Mouse (Mus musculus): ENCODE data around the gene Atg101. TPM values are rescaled to one million over a fixed set of nuclear protein-coding genes. Genes with fewer than 3 reads are reported as not detected.

Atg101 gene
- polyA plus RNA-seq, 1 experiment from 2014 or later: 79.8 TPM

DNA sequence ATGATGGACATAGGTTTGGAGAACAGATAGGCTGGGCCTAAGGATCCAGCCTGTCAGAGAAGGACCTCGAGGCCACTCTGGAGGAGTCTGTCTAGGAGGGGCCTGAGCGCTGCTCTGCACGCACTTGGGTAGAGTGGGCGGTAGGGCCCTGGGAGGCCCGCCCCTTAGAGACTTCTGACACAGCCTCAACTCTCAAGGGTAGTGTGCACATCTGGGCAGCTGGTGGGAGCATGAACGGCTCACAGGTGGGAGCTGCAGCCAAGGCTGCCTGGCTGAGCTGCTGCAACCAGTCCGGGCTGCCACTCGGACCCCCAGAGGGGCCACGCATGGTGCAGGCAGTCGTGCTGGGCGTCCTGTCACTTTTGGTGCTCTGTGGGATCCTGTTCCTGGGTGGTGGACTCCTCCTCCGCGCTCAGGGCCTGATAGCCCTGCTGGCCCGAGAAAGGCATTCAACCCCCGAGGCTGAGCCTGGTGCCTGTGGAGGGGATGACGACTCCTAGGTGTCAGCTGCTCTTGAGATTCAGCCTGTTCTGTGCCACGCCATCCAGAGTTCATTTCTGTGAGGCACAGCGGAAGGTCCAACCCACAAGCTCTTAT lies 9.1 kb downstream of the Atg101 start, which contains the start of gene 6030408B16Rik:
TSS of gene 6030408B16Rik (plus strand) at position 188 of the 597 bp plus-strand sequence.
- Histone ChIP-seq H3K9me3 (replicated peaks; ENCODE audit: control insufficient read depth, low read length, poor library complexity, severe bottlenecking) (no peaks in the 10 kb centered on the region), H3K36me3 (ENCODE audit: control insufficient read depth, insufficient read depth, low read length) (peaks cover 24% of the 10 kb centered on the region), H3K27me3 (ENCODE audit: control insufficient read depth, insufficient read depth, low read depth, low read length) (no peaks in the 10 kb centered on the region), H3K27ac (ENCODE audit: low read length) (no peak within 1 kb of the TSS), H3K4me1 (ENCODE audit: control insufficient read depth, insufficient read depth, low read length) (no peaks in the 10 kb centered on the region), H3K4me3 (ENCODE audit: low read depth, low read length) (no peak within 1 kb of the TSS), H3K9ac (ENCODE audit: low read depth, low read length) (no peak within 1 kb of the TSS), H3K4me2 (ENCODE audit: low read length) (no peak within 1 kb of the TSS)
- 69% methylated on average over 18 of the region's 18 CpGs for WGBS
- ATAC-seq: no peak

DNA sequence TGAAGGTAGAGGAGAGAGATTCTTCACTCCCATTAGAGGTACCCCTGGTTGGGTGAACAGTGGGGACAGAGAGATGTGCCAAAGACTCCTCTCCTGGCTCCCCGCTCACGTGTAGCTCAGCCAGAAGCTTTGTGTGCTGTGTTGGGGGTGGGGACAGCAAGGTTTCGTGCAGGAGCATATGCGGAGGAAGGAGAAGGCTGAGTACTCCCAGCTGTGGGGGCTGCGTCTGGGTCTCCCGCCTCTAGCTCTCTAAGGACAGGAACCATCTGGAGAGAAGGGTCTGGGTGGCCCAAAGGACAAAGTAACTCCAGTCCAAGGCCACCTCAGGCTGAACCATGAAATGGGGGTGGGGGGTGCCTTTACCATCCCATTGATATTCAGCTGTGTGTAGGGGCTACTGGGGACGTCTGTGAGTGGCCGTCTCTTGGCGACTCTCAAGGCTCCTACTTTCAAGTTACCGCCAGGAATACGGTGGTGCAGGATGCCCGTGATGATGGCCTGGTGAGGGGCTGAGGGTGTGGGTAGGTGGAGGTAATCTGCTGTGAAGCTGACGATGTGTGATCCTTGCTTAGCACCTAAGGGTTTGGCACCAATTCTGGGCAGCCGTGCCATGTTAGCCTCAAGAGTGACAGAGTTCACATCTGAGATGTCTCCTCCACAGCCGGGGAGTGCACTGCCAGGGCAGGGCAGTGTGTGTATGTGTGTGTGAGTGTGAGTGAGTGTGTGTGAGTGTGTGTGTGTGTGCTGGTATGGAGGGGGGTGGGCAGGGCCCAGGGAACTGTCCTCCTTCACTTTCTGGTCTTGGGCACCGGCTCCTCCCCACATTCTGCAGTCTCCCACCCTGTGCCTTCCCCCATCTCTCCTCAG lies 10.2 kb downstream of the Atg101 start:
- 69% methylated on average over 16 of the region's 16 CpGs for WGBS
- no peak for ATAC-seq
- peaks cover 22% of the 10 kb centered on the region for H3K36me3 ChIP-seq (ENCODE audit: control insufficient read depth, insufficient read depth, low read length)

DNA sequence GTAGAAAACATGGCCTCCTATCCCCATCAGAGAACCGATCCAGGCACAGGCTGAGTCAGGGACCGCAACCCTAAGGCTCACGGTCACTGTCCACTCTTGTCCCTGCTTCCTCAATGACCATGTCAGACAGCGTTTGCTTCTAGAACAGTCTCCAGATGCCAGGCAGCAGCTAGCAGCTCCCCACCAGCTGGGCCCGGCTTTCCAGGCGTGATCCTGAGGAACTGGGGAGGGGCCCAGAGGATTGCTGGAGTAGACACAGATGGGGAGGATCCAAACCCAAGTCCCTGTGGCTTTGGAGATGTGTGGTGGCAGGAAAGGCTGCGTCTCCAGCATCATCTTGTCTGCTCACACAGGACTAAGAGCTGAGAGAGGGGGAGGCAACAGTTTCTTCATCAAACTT lies 11.0 kb downstream of the Atg101 start:
- H3K4me2 ChIP-seq (ENCODE audit: low read length): no peak overlapping the region
- no peaks in the 10 kb centered on the region for H3K27me3 ChIP-seq (ENCODE audit: control insufficient read depth, insufficient read depth, low read depth, low read length)
- no peaks in the 10 kb centered on the region for H3K4me1 ChIP-seq (ENCODE audit: control insufficient read depth, insufficient read depth, low read length)
- no peak overlapping the region for H3K27ac ChIP-seq (ENCODE audit: low read length)
- no peak overlapping the region for H3K9ac ChIP-seq (ENCODE audit: low read depth, low read length)
- H3K36me3 ChIP-seq (ENCODE audit: control insufficient read depth, insufficient read depth, low read length): peaks cover 14% of the 10 kb centered on the region
- H3K9me3 ChIP-seq (replicated peaks; ENCODE audit: control insufficient read depth, low read length, poor library complexity, severe bottlenecking): no peaks in the 10 kb centered on the region
- H3K4me3 ChIP-seq (ENCODE audit: low read depth, low read length): no peak overlapping the region
- no peak for ATAC-seq
- WGBS: 74% methylated on average over 7 of the region's 7 CpGs

More for the DNA sequence above, 10.2 kb downstream of the Atg101 start:
- H3K9ac ChIP-seq (ENCODE audit: low read depth, low read length): no peak overlapping the region
- no peak overlapping the region for H3K4me2 ChIP-seq (ENCODE audit: low read length)
- no peaks in the 10 kb centered on the region for H3K27me3 ChIP-seq (ENCODE audit: control insufficient read depth, insufficient read depth, low read depth, low read length)
- no peak overlapping the region for H3K27ac ChIP-seq (ENCODE audit: low read length)
- H3K4me3 ChIP-seq (ENCODE audit: low read depth, low read length): no peak overlapping the region
- no peaks in the 10 kb centered on the region for H3K4me1 ChIP-seq (ENCODE audit: control insufficient read depth, insufficient read depth, low read length)
- H3K9me3 ChIP-seq (replicated peaks; ENCODE audit: control insufficient read depth, low read length, poor library complexity, severe bottlenecking): no peaks in the 10 kb centered on the region

DNA sequence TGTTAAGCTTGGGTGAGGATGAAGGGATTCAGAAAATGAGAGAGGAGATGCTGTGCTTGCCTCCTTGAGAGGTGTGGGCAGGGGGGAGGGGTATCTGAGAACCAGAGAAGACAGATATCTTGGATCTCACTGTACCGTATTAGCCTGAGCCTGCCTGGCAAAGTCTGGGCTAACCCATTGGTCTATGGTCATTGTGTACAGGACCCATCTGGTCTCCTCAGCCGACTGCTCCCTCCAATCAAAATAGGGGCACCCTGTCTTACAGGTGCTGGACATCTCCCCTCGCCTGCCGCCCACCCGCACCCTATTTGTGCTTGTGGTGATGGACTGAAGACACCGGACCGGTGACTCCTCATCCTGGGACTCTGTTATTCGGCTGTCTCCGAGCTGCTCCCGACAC lies 11.5 kb downstream of the Atg101 start:
- H3K4me2 ChIP-seq (ENCODE audit: low read length): no peak overlapping the region
- no peak overlapping the region for H3K4me3 ChIP-seq (ENCODE audit: low read depth, low read length)
- H3K36me3 ChIP-seq (ENCODE audit: control insufficient read depth, insufficient read depth, low read length): peaks cover 14% of the 10 kb centered on the region
- H3K27ac ChIP-seq (ENCODE audit: low read length): no peak overlapping the region
- WGBS: 93% methylated on average over 10 of the region's 10 CpGs
- no peaks in the 10 kb centered on the region for H3K27me3 ChIP-seq (ENCODE audit: control insufficient read depth, insufficient read depth, low read depth, low read length)
- ATAC-seq: no peak
- no peaks in the 10 kb centered on the region for H3K9me3 ChIP-seq (replicated peaks; ENCODE audit: control insufficient read depth, low read length, poor library complexity, severe bottlenecking)
- no peak overlapping the region for H3K9ac ChIP-seq (ENCODE audit: low read depth, low read length)
- H3K4me1 ChIP-seq (ENCODE audit: control insufficient read depth, insufficient read depth, low read length): no peaks in the 10 kb centered on the region

DNA sequence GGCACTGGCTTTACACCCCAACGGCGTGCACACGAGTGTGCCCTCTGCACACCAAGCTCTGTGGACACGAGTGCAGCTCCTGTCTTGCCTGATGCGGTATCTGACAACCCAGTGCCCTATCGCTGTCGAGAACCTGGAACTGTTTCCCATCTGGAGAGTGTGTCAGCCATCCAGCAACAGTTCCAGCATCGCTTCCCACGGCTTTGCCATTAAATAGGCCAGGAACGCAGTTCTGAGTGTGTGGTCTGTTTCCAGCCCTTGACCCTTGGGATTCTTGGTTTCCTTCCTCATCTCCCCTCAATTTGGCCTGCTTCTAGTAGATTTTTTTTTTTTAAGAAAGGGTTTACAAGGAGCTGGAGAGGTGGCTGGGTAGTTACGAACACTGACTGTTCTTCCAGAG lies 12.0 kb downstream of the Atg101 start:
- Histone ChIP-seq H3K9ac (ENCODE audit: low read depth, low read length) (no peak overlapping the region), H3K4me2 (ENCODE audit: low read length) (no peak overlapping the region), H3K36me3 (ENCODE audit: control insufficient read depth, insufficient read depth, low read length) (peaks cover 14% of the 10 kb centered on the region), H3K4me3 (ENCODE audit: low read depth, low read length) (no peak overlapping the region), H3K9me3 (replicated peaks; ENCODE audit: control insufficient read depth, low read length, poor library complexity, severe bottlenecking) (no peaks in the 10 kb centered on the region), H3K27me3 (ENCODE audit: control insufficient read depth, insufficient read depth, low read depth, low read length) (no peaks in the 10 kb centered on the region), H3K4me1 (ENCODE audit: control insufficient read depth, insufficient read depth, low read length) (no peaks in the 10 kb centered on the region), H3K27ac (ENCODE audit: low read length) (no peak overlapping the region)
- WGBS: 92% methylated on average over 11 of the region's 11 CpGs
- no peak for ATAC-seq

DNA sequence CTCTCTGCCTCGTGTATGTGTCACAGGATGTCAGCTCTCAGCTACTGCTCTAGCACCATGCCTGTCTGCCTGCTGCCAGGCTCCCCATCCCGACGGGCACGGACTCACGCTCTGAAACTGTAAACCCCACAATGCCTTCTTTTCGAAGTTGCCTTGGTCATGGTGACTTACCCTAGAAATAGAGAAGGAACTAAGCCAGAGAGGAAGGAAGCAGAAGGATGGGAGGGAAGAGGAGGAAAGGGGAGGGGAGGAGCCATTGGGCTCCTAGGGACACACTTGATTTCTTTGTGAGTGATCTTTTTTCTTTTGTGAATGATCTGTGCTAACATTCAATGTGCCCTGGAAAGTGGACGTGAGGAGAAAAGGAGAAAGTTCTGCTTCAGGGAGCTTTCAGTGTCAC lies 13.9 kb downstream of the Atg101 start:
- Histone ChIP-seq H3K36me3 (ENCODE audit: control insufficient read depth, insufficient read depth, low read length) (0 out of 2 replicates have a peak, but pooled peaks cover 3% of the 10 kb centered on the region), H3K27ac (ENCODE audit: low read length) (no peak overlapping the region), H3K4me3 (ENCODE audit: low read depth, low read length) (no peak overlapping the region), H3K27me3 (ENCODE audit: control insufficient read depth, insufficient read depth, low read depth, low read length) (no peaks in the 10 kb centered on the region), H3K9me3 (replicated peaks; ENCODE audit: control insufficient read depth, low read length, poor library complexity, severe bottlenecking) (no peaks in the 10 kb centered on the region), H3K4me1 (ENCODE audit: control insufficient read depth, insufficient read depth, low read length) (no peaks in the 10 kb centered on the region), H3K9ac (ENCODE audit: low read depth, low read length) (no peak overlapping the region), H3K4me2 (ENCODE audit: low read length) (no peak overlapping the region)
- no peak for ATAC-seq
- WGBS: 29% methylated on average over 7 of the region's 7 CpGs

DNA sequence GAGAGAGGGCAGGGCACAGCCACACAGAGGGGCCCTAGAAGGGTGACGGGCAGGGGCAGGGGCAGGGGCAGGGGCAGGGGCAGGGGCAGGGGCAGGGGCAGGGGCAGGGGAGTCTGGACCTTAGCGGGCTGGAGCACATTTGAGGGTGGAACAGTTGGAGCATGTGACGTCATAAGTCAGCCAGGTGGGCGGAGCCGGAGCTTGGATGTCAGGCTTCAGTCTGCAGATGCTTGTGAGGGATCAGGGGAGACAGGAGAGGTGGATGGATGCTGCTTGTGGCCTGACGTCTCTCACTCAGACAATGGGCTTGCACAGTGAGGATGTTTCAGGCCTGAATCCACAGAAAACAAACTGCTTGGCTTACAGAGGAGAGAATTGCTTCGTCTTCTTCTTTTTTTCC lies 14.5 kb downstream of the Atg101 start:
- no peak for ATAC-seq
- Histone ChIP-seq H3K36me3 (ENCODE audit: control insufficient read depth, insufficient read depth, low read length) (0 out of 2 replicates have a peak, but pooled peaks cover under 1% of the 10 kb centered on the region), H3K9ac (ENCODE audit: low read depth, low read length) (0 out of 2 replicates have a peak overlapping the region, but pooled peaks have one; percentile 10), H3K27me3 (ENCODE audit: control insufficient read depth, insufficient read depth, low read depth, low read length) (no peaks in the 10 kb centered on the region), H3K4me3 (ENCODE audit: low read depth, low read length) (no peak overlapping the region), H3K4me1 (ENCODE audit: control insufficient read depth, insufficient read depth, low read length) (no peaks in the 10 kb centered on the region), H3K9me3 (replicated peaks; ENCODE audit: control insufficient read depth, low read length, poor library complexity, severe bottlenecking) (no peaks in the 10 kb centered on the region), H3K4me2 (ENCODE audit: low read length) (no peak overlapping the region), H3K27ac (ENCODE audit: low read length) (no peak overlapping the region)
- WGBS: 13% methylated on average over 7 of the region's 7 CpGs

DNA sequence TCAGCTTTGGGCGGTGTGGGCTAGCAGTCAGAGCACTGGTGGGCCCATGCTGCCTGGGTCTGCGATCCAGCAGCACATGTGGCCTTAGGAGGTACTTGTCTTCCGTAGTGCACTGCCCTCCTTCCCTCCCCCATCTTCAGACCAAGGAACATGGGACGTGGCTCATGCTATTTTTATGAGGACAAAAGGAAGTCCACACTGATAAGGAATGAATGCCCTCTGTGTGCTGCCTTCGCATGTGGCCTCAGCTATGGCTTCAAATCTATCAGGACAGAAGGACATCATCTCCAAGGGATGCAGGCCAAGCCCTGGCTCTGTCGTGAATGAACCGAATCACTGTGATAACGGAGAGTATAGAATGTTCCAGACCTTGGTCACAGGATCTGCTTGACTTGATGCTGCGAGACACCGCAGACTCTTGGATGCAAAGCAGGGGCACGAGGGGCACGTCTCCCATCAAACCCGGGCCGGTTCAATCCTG lies 15.4 kb downstream of the Atg101 start:
- H3K4me3 ChIP-seq (ENCODE audit: low read depth, low read length): no peak overlapping the region
- no peaks in the 10 kb centered on the region for H3K36me3 ChIP-seq (ENCODE audit: control insufficient read depth, insufficient read depth, low read length)
- no peaks in the 10 kb centered on the region for H3K4me1 ChIP-seq (ENCODE audit: control insufficient read depth, insufficient read depth, low read length)
- no peak overlapping the region for H3K27ac ChIP-seq (ENCODE audit: low read length)
- H3K27me3 ChIP-seq (ENCODE audit: control insufficient read depth, insufficient read depth, low read depth, low read length): no peaks in the 10 kb centered on the region
- no peak overlapping the region for H3K4me2 ChIP-seq (ENCODE audit: low read length)
- no peak for ATAC-seq
- no peaks in the 10 kb centered on the region for H3K9me3 ChIP-seq (replicated peaks; ENCODE audit: control insufficient read depth, low read length, poor library complexity, severe bottlenecking)
- 87% methylated on average over 14 of the region's 14 CpGs for WGBS
- no peak overlapping the region for H3K9ac ChIP-seq (ENCODE audit: low read depth, low read length)

DNA sequence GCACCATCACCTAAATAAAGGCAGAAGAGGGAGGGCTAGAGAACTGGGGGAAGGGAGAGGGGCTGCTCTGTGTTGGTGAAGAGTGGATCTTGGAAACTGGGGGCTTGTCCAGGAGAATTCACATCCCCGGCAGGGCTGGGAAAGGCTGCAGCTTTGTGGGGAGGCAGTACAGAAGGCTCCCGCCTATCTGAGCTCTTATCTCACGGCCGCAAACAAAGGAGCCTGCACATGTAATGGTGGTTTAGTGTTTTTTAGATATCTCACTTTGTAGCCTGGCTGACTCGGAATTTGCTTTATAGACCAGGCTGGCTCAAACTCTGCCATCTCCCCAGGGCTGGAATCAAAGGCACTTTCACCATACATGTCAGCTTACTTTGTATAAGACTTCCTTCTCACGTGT lies 16.1 kb downstream of the Atg101 start:
- H3K9ac ChIP-seq (ENCODE audit: low read depth, low read length): no peak overlapping the region
- 70% methylated on average over 6 of the region's 6 CpGs for WGBS
- H3K4me2 ChIP-seq (ENCODE audit: low read length): no peak overlapping the region
- no peak for ATAC-seq
- H3K4me3 ChIP-seq (ENCODE audit: low read depth, low read length): no peak overlapping the region
- no peaks in the 10 kb centered on the region for H3K4me1 ChIP-seq (ENCODE audit: control insufficient read depth, insufficient read depth, low read length)
- H3K36me3 ChIP-seq (ENCODE audit: control insufficient read depth, insufficient read depth, low read length): no peaks in the 10 kb centered on the region
- H3K27ac ChIP-seq (ENCODE audit: low read length): no peak overlapping the region
- no peaks in the 10 kb centered on the region for H3K27me3 ChIP-seq (ENCODE audit: control insufficient read depth, insufficient read depth, low read depth, low read length)
- H3K9me3 ChIP-seq (replicated peaks; ENCODE audit: control insufficient read depth, low read length, poor library complexity, severe bottlenecking): no peaks in the 10 kb centered on the region

All from midbrain, embryonic 16.5 days (tissue).